Mouse (Mus musculus) bone marrow, adult 2 months (tissue): ENCODE results near the gene Syn3. TPM values are rescaled to one million over a fixed set of nuclear protein-coding genes. Genes with fewer than 3 reads are reported as not detected.

ENCODE experiments used
- H3K27ac ChIP-seq: fragments of 200-500 bp; 2 replicates; pipeline ENCODE4 v1.5.1; 2012; ENCODE audit warnings: low read depth, mild to moderate bottlenecking, control low read depth, inconsistent platforms, low read length; ENCODE audit not compliant: control insufficient read depth, poor library complexity, insufficient read depth
- H3K4me1 ChIP-seq: fragments of 200-500 bp; 2 replicates; pipeline ENCODE4 v1.6.1; 2011; ENCODE audit warnings: low read length; ENCODE audit not compliant: control insufficient read depth, insufficient read depth
- H3K4me3 ChIP-seq: fragments of 200-500 bp; replicated peaks from 2 replicates; pipeline ENCODE3; 2011; ENCODE audit warnings: mild to moderate bottlenecking, low read depth, low read length, control low read depth; ENCODE audit not compliant: control insufficient read depth
- CTCF ChIP-seq: fragments of 200-500 bp; IDR thresholded peaks from 2 replicates; pipeline ENCODE4 v1.5.1; 2011; ENCODE audit warnings: low read length, control low read depth; ENCODE audit not compliant: control insufficient read depth, insufficient read depth
- POLR2A ChIP-seq: fragments of 200-500 bp; IDR thresholded peaks from 2 replicates; pipeline ENCODE4 v1.6.1; 2011; ENCODE audit warnings: low read depth, mild to moderate bottlenecking, control low read depth, low read length, borderline replicate concordance; ENCODE audit not compliant: control insufficient read depth
- WGBS: fragments of 180-500 bp; shearing (Covaris S2); methylation state at CpG from one replicate; pipeline ENCODE4 v1.1.7; 2018; 5-methylcytosine and 5-hydroxymethylcytosine counted together
- polyA plus RNA-seq: library from polyadenylated mRNA; stranded (reverse); fragments of >200 nt; gene quantifications from 2 replicates; pipeline ENCODE4 v1.2.4, GENCODE M21; 2011; ENCODE audit warnings: low replicate concordance; ENCODE audit not compliant: missing spikeins, insufficient read depth, insufficient read length

Syn3 gene
- polyA plus RNA-seq, 1 experiment: 0.75 TPM

DNA sequence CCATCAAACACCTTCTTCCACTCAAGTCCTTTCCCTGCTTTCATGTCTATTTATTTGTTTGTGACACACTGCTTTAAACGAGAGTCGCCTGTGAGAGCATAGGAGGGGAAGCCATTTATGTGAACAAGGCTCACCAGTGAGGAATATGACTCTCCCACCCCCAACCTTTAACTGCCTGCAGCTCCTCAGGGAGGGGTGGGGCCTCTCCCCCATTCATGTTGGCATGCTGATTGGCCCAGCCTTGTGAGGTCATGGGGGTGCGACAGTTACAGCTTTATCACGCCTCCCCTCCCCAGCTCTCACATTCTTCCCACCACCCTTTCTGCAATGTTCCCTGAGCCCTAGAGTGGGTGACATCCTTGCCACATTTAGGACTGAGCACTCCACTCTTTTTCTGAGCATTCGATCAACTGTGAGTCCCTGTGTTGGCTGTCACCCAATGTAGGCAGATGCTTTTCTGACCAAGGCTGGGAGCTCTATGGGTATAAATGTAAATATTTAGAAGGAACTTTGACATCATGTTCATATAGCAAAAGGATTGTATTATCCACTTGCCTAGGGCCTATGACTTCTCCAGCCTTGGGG lies 361.0 kb downstream of the Syn3 start:
- WGBS: 82% methylated on average over 5 of the region's 5 CpGs

DNA sequence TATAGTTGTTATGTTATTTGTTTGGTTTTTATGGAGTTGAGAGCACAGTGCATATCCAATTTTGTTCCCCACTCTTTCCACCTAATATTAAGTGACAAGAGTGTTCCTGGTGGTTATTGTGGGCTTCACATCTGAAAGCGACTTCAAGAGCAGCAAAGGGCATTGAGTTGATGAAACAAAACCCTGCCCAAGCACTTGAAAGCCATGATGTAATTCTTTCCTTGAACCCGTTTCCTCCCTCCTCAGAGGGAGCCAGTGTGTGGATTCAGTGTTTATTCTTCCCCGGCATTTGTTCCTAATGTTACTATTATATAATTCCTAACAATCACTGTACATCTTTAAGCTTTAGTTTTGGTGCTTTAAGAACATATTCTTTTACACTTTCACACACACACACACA lies 361.6 kb downstream of the Syn3 start:
- WGBS: 65% methylated on average over 3 of the region's 3 CpGs
- no peak overlapping the region for H3K4me3 ChIP-seq
- TF ChIP-seq POLR2A (no peak), CTCF (no peak)
- H3K4me1 ChIP-seq: peaks cover 3% of the 10 kb centered on the region; the same call in 1 of the 2 replicates
- H3K27ac ChIP-seq: no peak overlapping the region

More for the DNA sequence above, 361.0 kb downstream of the Syn3 start:
- Histone ChIP-seq H3K27ac (no peak overlapping the region), H3K4me1 (peaks cover 3% of the 10 kb centered on the region; the same call in 1 of the 2 replicates), H3K4me3 (no peak overlapping the region)
- TF ChIP-seq POLR2A (no peak), CTCF (no peak)

DNA sequence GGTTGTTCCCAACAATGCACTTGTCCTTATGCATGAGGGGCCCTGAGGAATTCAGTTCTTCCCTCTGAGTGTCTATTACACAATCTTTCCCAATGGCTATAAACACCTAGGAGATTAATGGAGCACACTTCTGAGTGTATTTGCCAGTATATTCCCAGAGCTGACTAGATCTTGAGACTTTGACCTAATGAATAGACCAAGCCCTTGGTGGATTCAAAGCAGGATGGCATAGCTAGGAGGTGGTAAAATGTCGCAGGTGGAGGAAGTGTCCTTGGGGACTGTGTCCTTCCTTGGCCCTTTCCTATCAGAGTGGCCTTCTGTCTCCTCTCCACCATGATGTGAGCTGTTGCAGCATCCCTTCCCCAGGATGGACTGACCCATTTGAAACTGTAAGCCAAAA lies 362.4 kb downstream of the Syn3 start:
- TF ChIP-seq CTCF: no peak
- TF ChIP-seq POLR2A: no peak
- Histone ChIP-seq H3K4me1 (peaks cover 3% of the 10 kb centered on the region; the same call in 1 of the 2 replicates), H3K27ac (no peak overlapping the region), H3K4me3 (no peak overlapping the region)
- WGBS: 83% methylated on average over 1 of the region's 1 CpGs

DNA sequence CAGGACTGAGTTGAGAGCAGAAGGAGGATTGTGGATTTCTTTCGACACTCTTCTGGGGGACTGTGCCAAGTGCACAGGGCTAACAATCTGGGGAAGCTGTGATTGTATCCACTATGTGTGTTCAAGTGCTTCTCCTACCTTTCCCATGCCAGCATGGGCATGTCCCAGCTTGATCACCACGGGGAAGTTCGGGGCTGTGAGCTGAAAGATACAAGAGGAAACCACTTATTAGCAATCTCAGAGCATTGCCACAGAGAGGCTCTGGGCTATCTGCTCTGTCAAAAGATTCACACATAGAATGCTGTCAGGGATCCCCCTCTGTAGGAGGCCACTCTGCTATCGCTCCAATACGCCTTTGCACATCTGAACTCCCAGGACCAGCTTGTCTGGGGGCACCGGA lies 363.8 kb downstream of the Syn3 start:
- no peak for TF ChIP-seq CTCF
- no peak for TF ChIP-seq POLR2A
- WGBS: 56% methylated on average over 6 of the region's 6 CpGs
- H3K4me3 ChIP-seq: no peak overlapping the region
- no peak overlapping the region for H3K27ac ChIP-seq
- peaks cover 3% of the 10 kb centered on the region; the same call in 1 of the 2 replicates for H3K4me1 ChIP-seq

DNA sequence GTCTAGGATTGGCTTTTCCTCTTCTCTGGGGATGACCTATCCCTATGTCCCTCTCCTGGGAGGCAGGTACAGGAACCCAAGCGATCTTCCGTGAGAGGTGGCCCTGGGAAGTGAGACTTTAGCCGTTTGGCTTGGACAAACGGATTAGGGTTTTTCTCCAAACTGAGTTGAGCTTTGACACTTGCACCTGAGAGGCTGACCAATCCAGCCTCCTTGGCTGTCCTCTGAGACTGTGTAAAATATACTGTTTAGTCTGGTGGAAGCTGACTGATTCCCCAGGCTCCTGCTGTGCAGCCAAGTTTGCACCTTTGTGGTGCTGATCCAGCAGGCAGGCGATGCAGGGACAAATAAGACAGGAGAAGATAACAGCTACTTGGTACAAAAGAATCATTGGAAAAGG lies 364.4 kb downstream of the Syn3 start:
- Histone ChIP-seq H3K27ac (no peak overlapping the region), H3K4me3 (no peak overlapping the region), H3K4me1 (peaks cover 3% of the 10 kb centered on the region; the same call in 1 of the 2 replicates)
- TF ChIP-seq CTCF (no peak), POLR2A (no peak)
- 90% methylated on average over 5 of the region's 5 CpGs for WGBS

DNA sequence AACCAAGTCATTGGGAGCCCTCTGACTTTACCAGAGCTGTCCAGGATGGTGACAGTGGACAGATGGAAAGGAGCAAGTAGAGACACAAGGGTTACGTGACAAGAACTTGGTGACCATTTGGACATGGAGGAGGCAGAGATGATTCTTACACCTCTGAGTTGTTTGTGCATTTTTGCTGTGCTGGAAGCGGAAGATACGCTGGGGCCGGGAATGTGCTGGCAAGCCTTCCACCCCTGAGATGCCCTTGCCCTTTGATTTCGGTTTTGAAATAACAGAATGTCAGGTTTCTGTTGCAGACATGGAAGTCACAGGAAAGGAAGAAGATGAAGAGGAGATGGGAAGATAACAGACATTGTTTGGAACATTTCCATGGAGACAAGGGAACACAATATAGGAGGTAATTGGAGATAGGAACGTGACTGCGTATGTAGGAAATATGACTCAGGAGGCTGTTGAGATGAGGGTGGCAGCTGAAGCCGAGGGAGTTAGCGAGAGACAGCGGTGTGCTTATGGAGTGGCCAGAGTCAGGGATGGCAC lies 366.2 kb downstream of the Syn3 start:
- Histone ChIP-seq H3K4me3 (no peak overlapping the region), H3K27ac (no peak overlapping the region), H3K4me1 (peaks cover 3% of the 10 kb centered on the region; the same call in 1 of the 2 replicates)
- TF ChIP-seq CTCF: no peak
- TF ChIP-seq POLR2A: no peak
- 87% methylated on average over 10 of the region's 10 CpGs for WGBS

DNA sequence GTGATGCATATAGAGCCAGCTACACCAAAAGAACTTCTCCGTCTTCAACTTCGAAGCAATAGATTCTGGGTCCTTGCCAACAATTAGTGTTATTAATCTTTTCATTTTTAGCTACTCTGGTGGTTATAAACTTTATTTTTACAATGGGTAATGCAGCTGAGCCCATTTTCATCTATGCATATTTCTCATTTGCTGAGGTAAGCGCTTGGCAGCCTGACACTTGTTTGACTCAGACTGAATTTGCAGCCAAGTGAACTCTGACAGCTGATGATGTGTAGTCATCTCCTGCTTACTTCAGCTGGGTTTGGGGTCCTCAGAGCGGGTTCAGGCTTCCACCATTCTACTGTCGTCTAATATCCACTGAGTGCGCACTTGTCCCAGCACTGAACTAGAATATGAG lies 369.6 kb downstream of the Syn3 start:
- Histone ChIP-seq H3K4me1 (no peaks in the 10 kb centered on the region), H3K27ac (no peak overlapping the region), H3K4me3 (no peak overlapping the region)
- WGBS: 88% methylated on average over 6 of the region's 6 CpGs
- TF ChIP-seq CTCF (no peak), POLR2A (no peak)

DNA sequence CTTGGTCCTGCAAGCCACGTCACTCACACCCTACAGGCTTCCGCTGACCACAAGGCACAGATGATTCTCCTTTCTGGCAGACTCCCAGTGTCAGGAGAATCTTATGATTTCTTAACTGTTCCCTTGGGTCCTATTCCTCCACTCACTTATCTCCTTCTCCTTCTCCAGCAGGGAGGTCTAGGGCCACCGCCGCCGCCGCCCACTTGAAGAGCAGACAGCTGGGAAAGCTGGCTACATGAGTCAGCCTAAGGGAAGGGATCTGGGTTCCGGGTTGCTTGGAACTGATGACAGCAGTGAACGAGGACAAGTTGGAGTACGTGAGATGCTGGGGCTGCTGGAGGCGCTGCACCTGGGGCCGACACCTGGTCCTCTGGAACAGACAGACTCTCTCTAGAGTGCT lies 372.2 kb downstream of the Syn3 start:
- no peak for TF ChIP-seq CTCF
- no peak for TF ChIP-seq POLR2A
- 86% methylated on average over 11 of the region's 11 CpGs for WGBS
- H3K4me3 ChIP-seq: no peak overlapping the region
- H3K4me1 ChIP-seq: no peaks in the 10 kb centered on the region
- H3K27ac ChIP-seq: no peak overlapping the region

DNA sequence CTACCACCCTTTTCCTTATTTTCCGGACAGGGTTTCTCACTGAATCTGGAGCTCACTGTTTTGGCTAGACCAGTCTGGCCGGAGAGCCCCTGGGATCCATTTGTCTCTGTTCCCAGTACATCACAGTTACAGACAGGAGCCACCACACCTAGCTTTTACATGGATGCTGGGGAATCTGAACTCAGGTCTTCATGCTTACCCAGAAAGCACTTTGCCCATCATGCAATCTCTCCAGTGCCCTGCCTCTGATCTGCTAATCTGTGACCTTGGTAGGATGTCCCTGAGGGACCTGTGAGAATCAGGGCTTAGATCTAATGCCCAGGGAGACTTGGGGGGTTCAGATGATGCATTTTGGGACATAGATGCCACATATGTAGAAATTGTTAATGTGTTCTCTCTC lies 373.3 kb downstream of the Syn3 start:
- Histone ChIP-seq H3K27ac (no peak overlapping the region), H3K4me1 (no peaks in the 10 kb centered on the region), H3K4me3 (no peak overlapping the region)
- 69% methylated on average over 2 of the region's 2 CpGs for WGBS
- TF ChIP-seq CTCF (no peak), POLR2A (no peak)
